Comparison of ENCODE assay signal across 8 mouse cellular contexts in genomic region chr10:69212542-69213440, GRCm38 (mm10). TPM values are rescaled to one million over a fixed set of nuclear protein-coding genes. Genes with fewer than 3 reads are reported as not detected.
DNase-seq lines count a peak whose midpoint lies in the region; ATAC-seq and TF ChIP-seq lines count a peak whose summit lies in the region.

A930033H14Rik (minus strand) TSS chr10:69213098.

- ATAC-seq in CD4-positive, CD25-positive, alpha-beta regulatory T cell, adult 4 months: peak; percentile 66
- ATAC-seq in forebrain, postnatal 0 days: peak; percentile 90
- peak; percentile 90 for ATAC-seq in neural tube, embryonic 14.5 days (ENCODE audit: low read depth)

- no peaks in the 10 kb centered on the region for H3K27me3 ChIP-seq in forebrain, postnatal 0 days (ENCODE audit: insufficient read depth, low read length)
- H3K27me3 ChIP-seq in neural tube, embryonic 14.5 days (ENCODE audit: control insufficient read depth, insufficient read depth, low read length): no peaks in the 10 kb centered on the region

- peak within 1 kb of the TSS; percentile 98 for H3K9ac ChIP-seq in forebrain, postnatal 0 days
- H3K9ac ChIP-seq in neural tube, embryonic 14.5 days (replicated peaks; ENCODE audit: low read depth, low read length): peak within 1 kb of the TSS; percentile 96

- peak within 1 kb of the TSS; percentile 84 for H3K4me3 ChIP-seq in forebrain, postnatal 0 days (ENCODE audit: low read depth, low read length)
- H3K4me3 ChIP-seq in layer of hippocampus, adult 2 months: peak within 1 kb of the TSS; percentile 76
- H3K4me3 ChIP-seq in lung, adult 2 months (replicated peaks; ENCODE audit: extremely low read depth, low read depth, low read length): peak within 1 kb of the TSS; percentile 76
- peak within 1 kb of the TSS; percentile 70 for H3K4me3 ChIP-seq in neural tube, embryonic 14.5 days (ENCODE audit: low read depth, low read length)

- H3K4me2 ChIP-seq in forebrain, postnatal 0 days (ENCODE audit: low read depth): peak within 1 kb of the TSS; percentile 87
- H3K4me2 ChIP-seq in neural tube, embryonic 14.5 days (ENCODE audit: low read depth, low read length): peak within 1 kb of the TSS; percentile 93

- peak within 1 kb of the TSS; percentile 98 for H3K27ac ChIP-seq in forebrain, postnatal 0 days (ENCODE audit: low read depth, low read length)
- H3K27ac ChIP-seq in layer of hippocampus, adult 2 months: peak within 1 kb of the TSS; percentile 95
- H3K27ac ChIP-seq in neural tube, embryonic 14.5 days (ENCODE audit: low read depth, low read length): peak within 1 kb of the TSS; percentile 91

- DNase-seq in cerebellum, adult 11-12 months: peak; percentile 40
- peak; percentile 89 for DNase-seq in forebrain, postnatal 0 days
- peak; percentile 83 to 88 for DNase-seq in heart, postnatal 36 days
- DNase-seq in layer of hippocampus, adult 2 months (ENCODE audit: low spot score in 2 of 2): peak; percentile 69 to 72
- peak; percentile 79 for DNase-seq in lung, adult 2 months
- peak; percentile 64 for DNase-seq in telencephalon, adult 2 months (ENCODE audit: low read depth, low spot score)

- 0 out of 2 replicates have a peak, but pooled peaks have one; percentile 3 for TF ChIP-seq CTCF in forebrain, postnatal 0 days (IDR thresholded peaks at IDR 0.05; ENCODE audit: low read depth)
- no peak for TF ChIP-seq CTCF in layer of hippocampus, adult 2 months (conservative IDR thresholded peaks at IDR 0.05)
- no peak for TF ChIP-seq CTCF in lung, adult 2 months (IDR thresholded peaks at IDR 0.05; ENCODE audit: insufficient read depth, low read length)

- H3K36me3 ChIP-seq in forebrain, postnatal 0 days (ENCODE audit: insufficient read depth): peaks cover 3% of the 10 kb centered on the region; the same call in 1 of the 2 replicates
- no peaks in the 10 kb centered on the region for H3K36me3 ChIP-seq in neural tube, embryonic 14.5 days (ENCODE audit: control insufficient read depth, insufficient read depth, low read length)

- TF ChIP-seq POLR2A in lung, adult 2 months (IDR thresholded peaks at IDR 0.05; ENCODE audit: borderline replicate concordance, extremely low read depth, low read depth, low read length): peak; percentile 59; the same call in 1 of the 2 replicates

- no peaks in the 10 kb centered on the region for H3K9me3 ChIP-seq in forebrain, postnatal 0 days (ENCODE audit: low read length)
- no peaks in the 10 kb centered on the region for H3K9me3 ChIP-seq in neural tube, embryonic 14.5 days (ENCODE audit: control insufficient read depth, low read length)

- H3K4me1 ChIP-seq in forebrain, postnatal 0 days (ENCODE audit: insufficient read depth): peaks cover 10% of the 10 kb centered on the region
- H3K4me1 ChIP-seq in lung, adult 2 months (ENCODE audit: control insufficient read depth, insufficient read depth, low read length): peaks cover 10% of the 10 kb centered on the region
- peaks cover 10% of the 10 kb centered on the region; the same call in 1 of the 2 replicates for H3K4me1 ChIP-seq in neural tube, embryonic 14.5 days (ENCODE audit: control insufficient read depth, insufficient read depth, low read length)

- intact Hi-C loops in heart, postnatal 36 days (cut with DNase I): loop anchor here (1.0 to 2.0 kb wide), 2 partner anchors 46 to 94 kb away; no protein-coding TSS in a partner anchor

- 4% methylated on average over 80 of the region's 84 CpGs for WGBS in forebrain, postnatal 0 days
- under 1% methylated on average over 81 of the region's 84 CpGs for WGBS in lung, adult 2 months
- WGBS in neural tube, embryonic 14.5 days: under 1% methylated on average over 81 of the region's 84 CpGs

RNA-seq across cellular contexts. Expression of gene A930033H14Rik, which starts in this region (rescaled TPM):
- polyA plus RNA-seq in CD4-positive, CD25-positive, alpha-beta regulatory T cell, adult 4 months (2017; shearing (Covaris generic)): not detected
- 1.2 and 1.4 TPM in 2 replicates for total RNA-seq in forebrain, postnatal 0 days (2014; rRNA removed)
- 0.78 and 1.9 TPM in 2 replicates for polyA plus RNA-seq in forebrain, postnatal 0 days (2015; fragmentation: Nextera tagmentation; extraction: Ambion mirVana)
- total RNA-seq in heart, postnatal 36 days (2021): 1 to 10 TPM; 1.1 to 3.2 TPM
- total RNA-seq in layer of hippocampus, adult 2 months (2021): 1 to 10 TPM; 2.6 to 2.8 TPM
- 0.53 and 1.0 TPM in 2 replicates for polyA plus RNA-seq in lung, adult 2 months (2012; rRNA removed)
- polyA plus RNA-seq in neural tube, embryonic 14.5 days (2014; fragmentation: Nextera tagmentation; extraction: Ambion mirVana): 1.5 and 1.8 TPM in 2 replicates

Comparison
In these comparisons a context has a peak if more than half of its experiments do, and no peak if none do; other contexts are left out.
1. Peak in every context shown above with its lines: DNase-seq, ATAC-seq, H3K4me3 ChIP-seq and H3K27ac ChIP-seq.
2. Peak in ATAC-seq in CD4-positive, CD25-positive, alpha-beta regulatory T cell, adult 4 months; RNA of the gene not detected or under 1 TPM.